Mouse (Mus musculus): ENCODE data around the gene Gm45062. TPM values are rescaled to one million over a fixed set of nuclear protein-coding genes. Genes with fewer than 3 reads are reported as not detected.

Gm45062 gene
- polyA plus RNA-seq, 1 experiment from 2014 or later: 0.85 TPM

- no peak overlapping the region for H3K4me3 ChIP-seq (ENCODE audit: low read depth, low read length)
- no peaks in the 10 kb centered on the region for H3K27me3 ChIP-seq (ENCODE audit: insufficient read depth, low read length)
- no peaks in the 10 kb centered on the region for H3K4me1 ChIP-seq (ENCODE audit: insufficient read depth)
- H3K9ac ChIP-seq (replicated peaks): no peak overlapping the region
- H3K27ac ChIP-seq (ENCODE audit: low read depth): no peak overlapping the region
- no peak for DNase-seq
- no peak overlapping the region for H3K4me2 ChIP-seq (ENCODE audit: low read depth, low read length)
- TF ChIP-seq EP300 (IDR thresholded peaks at IDR 0.05; ENCODE audit: low read depth) (no peak), CTCF (IDR thresholded peaks at IDR 0.05; ENCODE audit: low read depth) (no peak)
- ATAC-seq: no peak
- WGBS (ENCODE audit: insufficient replicate concordance): 69% methylated on average over 2 of the region's 2 CpGs
- no peaks in the 10 kb centered on the region for H3K9me3 ChIP-seq (ENCODE audit: low read length)
- no peaks in the 10 kb centered on the region for H3K36me3 ChIP-seq (replicated peaks; ENCODE audit: insufficient read depth, low read length)
These were observed 109.1 kb downstream of the Gm45062 start for GRCm38 (mm10) chr6:8368198-8368864.

- ATAC-seq: no peak
- H3K4me3 ChIP-seq (ENCODE audit: low read depth, low read length): no peak overlapping the region
- H3K27me3 ChIP-seq (ENCODE audit: insufficient read depth, low read length): no peaks in the 10 kb centered on the region
- no peak overlapping the region for H3K9ac ChIP-seq (replicated peaks)
- WGBS (ENCODE audit: insufficient replicate concordance): 72% methylated on average over 3 of the region's 3 CpGs
- H3K36me3 ChIP-seq (replicated peaks; ENCODE audit: insufficient read depth, low read length): no peaks in the 10 kb centered on the region
- DNase-seq: no peak
- H3K4me2 ChIP-seq (ENCODE audit: low read depth, low read length): no peak overlapping the region
- no peaks in the 10 kb centered on the region for H3K4me1 ChIP-seq (ENCODE audit: insufficient read depth)
- H3K27ac ChIP-seq (ENCODE audit: low read depth): no peak overlapping the region
- no peak for TF ChIP-seq EP300 (IDR thresholded peaks at IDR 0.05; ENCODE audit: low read depth)
- TF ChIP-seq CTCF (IDR thresholded peaks at IDR 0.05; ENCODE audit: low read depth): no peak
- no peaks in the 10 kb centered on the region for H3K9me3 ChIP-seq (ENCODE audit: low read length)
These were observed 111.4 kb downstream of the Gm45062 start for GRCm38 (mm10) chr6:8370624-8371023.

GRCm38 (mm10) chr6:8373051-8373450, 113.8 kb downstream of the Gm45062 start:
- H3K36me3 ChIP-seq (replicated peaks; ENCODE audit: insufficient read depth, low read length): 0 out of 2 replicates have a peak, but pooled peaks cover 3% of the 10 kb centered on the region
- H3K27ac ChIP-seq (ENCODE audit: low read depth): no peak overlapping the region
- DNase-seq (no peak), ATAC-seq (no peak)
- no peak overlapping the region for H3K4me2 ChIP-seq (ENCODE audit: low read depth, low read length)
- 63% methylated on average over 2 of the region's 2 CpGs for WGBS (ENCODE audit: insufficient replicate concordance)
- no peak overlapping the region for H3K9ac ChIP-seq (replicated peaks)
- no peak overlapping the region for H3K4me3 ChIP-seq (ENCODE audit: low read depth, low read length)
- H3K9me3 ChIP-seq (ENCODE audit: low read length): no peaks in the 10 kb centered on the region
- TF ChIP-seq EP300 (IDR thresholded peaks at IDR 0.05; ENCODE audit: low read depth): no peak
- no peak for TF ChIP-seq CTCF (IDR thresholded peaks at IDR 0.05; ENCODE audit: low read depth)
- H3K27me3 ChIP-seq (ENCODE audit: insufficient read depth, low read length): no peaks in the 10 kb centered on the region
- H3K4me1 ChIP-seq (ENCODE audit: insufficient read depth): no peaks in the 10 kb centered on the region

- 0 out of 2 replicates have a peak, but pooled peaks cover 3% of the 10 kb centered on the region for H3K36me3 ChIP-seq (replicated peaks; ENCODE audit: insufficient read depth, low read length)
- WGBS (ENCODE audit: insufficient replicate concordance): 76% methylated on average over 8 of the region's 8 CpGs
These were observed 114.6 kb downstream of the Gm45062 start for GRCm38 (mm10) chr6:8373851-8374250.

GRCm38 (mm10) chr6:8374290-8374689, 115.0 kb downstream of the Gm45062 start:
- Histone ChIP-seq H3K36me3 (replicated peaks; ENCODE audit: insufficient read depth, low read length) (0 out of 2 replicates have a peak, but pooled peaks cover 3% of the 10 kb centered on the region), H3K27me3 (ENCODE audit: insufficient read depth, low read length) (no peaks in the 10 kb centered on the region), H3K9ac (replicated peaks) (no peak overlapping the region), H3K9me3 (ENCODE audit: low read length) (no peaks in the 10 kb centered on the region), H3K4me2 (ENCODE audit: low read depth, low read length) (no peak overlapping the region), H3K4me3 (ENCODE audit: low read depth, low read length) (no peak overlapping the region), H3K4me1 (ENCODE audit: insufficient read depth) (no peaks in the 10 kb centered on the region), H3K27ac (ENCODE audit: low read depth) (no peak overlapping the region)
- DNase-seq (no peak), ATAC-seq (no peak)
- TF ChIP-seq CTCF (IDR thresholded peaks at IDR 0.05; ENCODE audit: low read depth) (no peak), EP300 (IDR thresholded peaks at IDR 0.05; ENCODE audit: low read depth) (no peak)
- 82% methylated on average over 6 of the region's 6 CpGs for WGBS (ENCODE audit: insufficient replicate concordance)

More at GRCm38 (mm10) chr6:8373851-8374250, 114.6 kb downstream of the Gm45062 start:
- TF ChIP-seq CTCF (IDR thresholded peaks at IDR 0.05; ENCODE audit: low read depth) (no peak), EP300 (IDR thresholded peaks at IDR 0.05; ENCODE audit: low read depth) (no peak)
- no peak overlapping the region for H3K9ac ChIP-seq (replicated peaks)
- H3K9me3 ChIP-seq (ENCODE audit: low read length): no peaks in the 10 kb centered on the region
- no peak overlapping the region for H3K4me3 ChIP-seq (ENCODE audit: low read depth, low read length)
- no peak for ATAC-seq
- H3K27me3 ChIP-seq (ENCODE audit: insufficient read depth, low read length): no peaks in the 10 kb centered on the region
- H3K27ac ChIP-seq (ENCODE audit: low read depth): no peak overlapping the region
- no peak for DNase-seq
- H3K4me2 ChIP-seq (ENCODE audit: low read depth, low read length): no peak overlapping the region
- no peaks in the 10 kb centered on the region for H3K4me1 ChIP-seq (ENCODE audit: insufficient read depth)

- Histone ChIP-seq H3K4me3 (ENCODE audit: low read depth, low read length) (no peak overlapping the region), H3K27me3 (ENCODE audit: insufficient read depth, low read length) (no peaks in the 10 kb centered on the region), H3K9ac (replicated peaks) (no peak overlapping the region), H3K9me3 (ENCODE audit: low read length) (no peaks in the 10 kb centered on the region), H3K27ac (ENCODE audit: low read depth) (no peak overlapping the region), H3K4me1 (ENCODE audit: insufficient read depth) (no peaks in the 10 kb centered on the region), H3K36me3 (replicated peaks; ENCODE audit: insufficient read depth, low read length) (0 out of 2 replicates have a peak, but pooled peaks cover 3% of the 10 kb centered on the region), H3K4me2 (ENCODE audit: low read depth, low read length) (no peak overlapping the region)
- ATAC-seq (no peak), DNase-seq (no peak)
- TF ChIP-seq EP300 (IDR thresholded peaks at IDR 0.05; ENCODE audit: low read depth): no peak
- no peak for TF ChIP-seq CTCF (IDR thresholded peaks at IDR 0.05; ENCODE audit: low read depth)
- 89% methylated on average over 4 of the region's 4 CpGs for WGBS (ENCODE audit: insufficient replicate concordance)
These were observed 115.5 kb downstream of the Gm45062 start for GRCm38 (mm10) chr6:8374712-8375111.
